Mouse (Mus musculus): ENCODE results near the gene H2afy. TPM values are rescaled to one million over a fixed set of nuclear protein-coding genes. Genes with fewer than 3 reads are reported as not detected.

Gene H2afy
- total and polyA plus RNA-seq, 3 experiments, result 148 to 162 (median 153) TPM

- no peaks in the 10 kb centered on the region for H3K9me3 ChIP-seq (replicated peaks; ENCODE audit: low read length)
- peaks cover 63 to 90% of the 10 kb centered on the region in 2 experiments for H3K36me3 ChIP-seq (replicated peaks in 1 of 2; ENCODE audit: control insufficient read depth in 1 of 2, insufficient read depth in 1 of 2, low read length in 1 of 2)
- H3K27ac ChIP-seq (ENCODE audit: insufficient read depth, low read depth), result no peak overlapping the region
- H3K4me2 ChIP-seq (ENCODE audit: insufficient read depth, low read depth, poor library complexity, severe bottlenecking), result no peak overlapping the region
- no peak overlapping the region for H3K9ac ChIP-seq (ENCODE audit: insufficient read depth, low read depth)
- no peak for TF ChIP-seq SMC3 (IDR thresholded peaks at IDR 0.05; ENCODE audit: low read depth, low read length)
- no peak for TF ChIP-seq ELF1 (IDR thresholded peaks at IDR 0.05; ENCODE audit: low read depth, low read length)
- TF ChIP-seq JUN (IDR thresholded peaks at IDR 0.05; ENCODE audit: insufficient read depth, low read depth, low read length), result no peak
- no peak for TF ChIP-seq UBTF (IDR thresholded peaks at IDR 0.05; ENCODE audit: low read depth, low read length)
- no peak for TF ChIP-seq NRF1 (IDR thresholded peaks at IDR 0.05; ENCODE audit: low read depth, low read length)
- TF ChIP-seq USF1 (IDR thresholded peaks at IDR 0.05; ENCODE audit: low read depth, low read length), result no peak
- TF ChIP-seq CHD1 (IDR thresholded peaks at IDR 0.05; ENCODE audit: low read depth, low read length), result no peak
- TF ChIP-seq ZNF384 (IDR thresholded peaks at IDR 0.05; ENCODE audit: low read depth, low read length), result no peak
- peaks cover 4% of the 10 kb centered on the region for H3K79me2 ChIP-seq (replicated peaks; ENCODE audit: control insufficient read depth, extremely low read depth, insufficient read depth, poor library complexity, severe bottlenecking)
- no peak for DNase-seq (ENCODE audit: extremely low read depth)
- dilution Hi-C loops (cut with MboI; ENCODE audit: extremely low pct_ligation_motif_present, extremely low pct_unique_long_range_greater_than_20kb, low sequenced_read_pairs), result no loop called here
- no peak overlapping the region for H3K4me3 ChIP-seq (replicated peaks in 1 of 3; ENCODE audit: low read depth in 2 of 3, low read length in 2 of 3, poor library complexity in 1 of 3)
- peaks cover 0 to 6% of the 10 kb centered on the region in 2 experiments; a peak in 2 of 4 replicates for H3K4me1 ChIP-seq (ENCODE audit: control insufficient read depth in 1 of 2, insufficient read depth in 2 of 2)
- in situ Hi-C loops (cut with MboI; ENCODE audit: low pct_ligation_motif_present, low pct_unique_long_range_greater_than_20kb, low sequenced_read_pairs), result no loop called here
- no peaks in the 10 kb centered on the region for H3K27me3 ChIP-seq (replicated peaks)
Observed at GRCm38 (mm10) chr13:56125632-56126031, 10.5 kb downstream of the H2afy start.

DNA sequence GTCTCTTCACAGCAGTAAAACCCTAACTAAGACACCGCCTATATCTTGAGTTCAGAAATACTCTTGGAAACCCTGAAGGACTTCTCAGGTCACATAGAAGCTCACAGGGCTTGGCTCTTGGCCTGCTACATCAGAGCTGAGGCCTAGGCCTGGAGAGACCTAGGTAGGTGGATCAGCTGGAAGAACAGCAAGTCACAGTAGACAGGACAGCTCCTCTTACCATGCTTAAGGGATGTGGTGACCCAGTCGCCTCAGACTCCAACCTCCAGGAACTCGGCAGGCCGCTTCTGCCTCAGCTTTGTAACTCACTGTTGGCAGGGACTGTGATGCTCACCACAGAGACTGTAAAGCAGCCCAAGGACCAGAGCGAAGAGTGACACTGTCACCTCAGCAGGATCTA, 13.1 kb downstream of the H2afy start:
- dilution Hi-C loops (cut with MboI; ENCODE audit: extremely low pct_ligation_motif_present, extremely low pct_unique_long_range_greater_than_20kb, low sequenced_read_pairs), result no loop called here
- H3K9ac ChIP-seq (ENCODE audit: insufficient read depth, low read depth), result no peak overlapping the region

More for the DNA sequence above, 13.1 kb downstream of the H2afy start:
- no peaks in the 10 kb centered on the region for H3K27me3 ChIP-seq (replicated peaks)
- H3K4me2 ChIP-seq (ENCODE audit: insufficient read depth, low read depth, poor library complexity, severe bottlenecking), result no peak overlapping the region
- H3K4me1 ChIP-seq (ENCODE audit: control insufficient read depth in 1 of 2, insufficient read depth in 2 of 2), result peaks cover 3 to 4% of the 10 kb centered on the region in 2 experiments; a peak in 2 of 4 replicates
- H3K4me3 ChIP-seq (replicated peaks in 1 of 3; ENCODE audit: low read depth in 2 of 3, low read length in 2 of 3, poor library complexity in 1 of 3), result no peak overlapping the region
- no peak overlapping the region for H3K27ac ChIP-seq (ENCODE audit: insufficient read depth, low read depth)
- peaks cover 3% of the 10 kb centered on the region; the same call in 1 of the 2 replicates for H3K79me2 ChIP-seq (replicated peaks; ENCODE audit: control insufficient read depth, extremely low read depth, insufficient read depth, poor library complexity, severe bottlenecking)
- no peak for TF ChIP-seq ZMIZ1 (IDR thresholded peaks at IDR 0.05; ENCODE audit: low read depth, low read length)
- no peak for TF ChIP-seq IRF4 (IDR thresholded peaks at IDR 0.05; ENCODE audit: low read depth, low read length)
- no peak for TF ChIP-seq MAFK (IDR thresholded peaks at IDR 0.05; ENCODE audit: insufficient replicate concordance, low read length)
- TF ChIP-seq GABPA (IDR thresholded peaks at IDR 0.05; ENCODE audit: insufficient replicate concordance, low read depth, low read length), result no peak
- no peak for TF ChIP-seq KAT2A (IDR thresholded peaks at IDR 0.05; ENCODE audit: insufficient replicate concordance, low read length)
- no peak for TF ChIP-seq JUN (IDR thresholded peaks at IDR 0.05; ENCODE audit: insufficient read depth, low read depth, low read length)
- TF ChIP-seq TCF12 (IDR thresholded peaks at IDR 0.05; ENCODE audit: low read depth, low read length), result no peak
- TF ChIP-seq PAX5 (IDR thresholded peaks at IDR 0.05; ENCODE audit: low read length), result no peak
- TF ChIP-seq CTCF (conservative IDR thresholded peaks at IDR 0.05 in 1 of 2, IDR thresholded peaks at IDR 0.05 in 1 of 2; ENCODE audit: low read depth in 2 of 2, low read length in 2 of 2), result no peak
- TF ChIP-seq RCOR1 (conservative IDR thresholded peaks at IDR 0.05; ENCODE audit: low read depth, low read length), result no peak
- TF ChIP-seq SMC3 (IDR thresholded peaks at IDR 0.05; ENCODE audit: low read depth, low read length), result no peak
- TF ChIP-seq ZNF384 (IDR thresholded peaks at IDR 0.05; ENCODE audit: low read depth, low read length), result no peak
- no peak for TF ChIP-seq ZKSCAN1 (IDR thresholded peaks at IDR 0.05; ENCODE audit: borderline replicate concordance, low read depth, low read length)
- peaks cover 78 to 95% of the 10 kb centered on the region in 2 experiments for H3K36me3 ChIP-seq (replicated peaks in 1 of 2; ENCODE audit: control insufficient read depth in 1 of 2, insufficient read depth in 1 of 2, low read length in 1 of 2)
- H3K9me3 ChIP-seq (replicated peaks; ENCODE audit: low read length), result no peaks in the 10 kb centered on the region
- in situ Hi-C loops (cut with MboI; ENCODE audit: low pct_ligation_motif_present, low pct_unique_long_range_greater_than_20kb, low sequenced_read_pairs), result no loop called here
- DNase-seq (ENCODE audit: extremely low read depth), result no peak

Data from CH12.LX (cell line).